ENCODE assay signal across 6 mouse cellular contexts in the genomic region with DNA sequence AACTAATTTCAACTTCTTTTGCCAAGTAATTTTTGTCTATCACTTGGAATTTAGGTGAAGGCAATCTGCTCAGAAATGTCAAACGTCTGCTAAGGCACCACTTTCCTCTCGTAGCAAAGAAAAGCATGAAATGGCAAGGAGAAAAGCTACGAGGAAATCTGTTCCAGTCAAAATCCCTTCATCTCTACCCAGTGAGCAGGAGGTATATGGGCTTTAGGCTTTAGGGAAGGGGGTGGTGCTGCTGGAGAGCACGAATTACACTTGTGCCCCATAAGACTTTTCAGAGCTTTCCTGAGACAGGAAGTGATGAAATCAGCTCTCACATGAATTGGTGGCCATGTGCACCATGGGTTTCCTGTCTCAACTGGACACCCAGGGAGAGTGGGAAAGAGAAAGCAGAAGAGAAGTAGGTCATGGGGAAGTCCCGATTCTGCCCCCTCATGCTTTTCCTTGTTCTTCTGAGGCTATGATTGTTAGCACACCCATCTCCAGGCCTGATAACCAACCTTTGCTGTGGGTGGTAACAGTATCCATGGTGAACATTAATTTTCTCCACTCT.
DNase-seq lines count a peak whose midpoint lies in the region; ATAC-seq and TF ChIP-seq lines count a peak whose summit lies in the region.
"Not testable (repeated sequence)": the region's sequence is repeated elsewhere in the genome, so short reads cannot be mapped to it uniquely, and the experiment has no call there.

No protein-coding gene starts in this region.

- not testable (repeated sequence) for H3K79me2 ChIP-seq in macrophage (ENCODE audit: inconsistent target)

- H3K4me3 ChIP-seq in forebrain, postnatal 0 days (ENCODE audit: low read depth, low read length); liver, embryonic 15.5 days (replicated peaks); macrophage (ENCODE audit: inconsistent target): not testable (repeated sequence)

- not testable (repeated sequence) for H3K9ac ChIP-seq in forebrain, postnatal 0 days; liver, embryonic 15.5 days

- peak; percentile 95 for ATAC-seq in Patski
- peak; percentile 70 for ATAC-seq in forebrain, postnatal 0 days
- peak; percentile 48 to 73 for ATAC-seq in hematopoietic stem cell, adult 5-6 weeks (replicated peaks in 1 of 2; ENCODE audit: insufficient read depth in 1 of 2, low FRiP score in 2 of 2, low TSS enrichment in 1 of 2, low read depth in 1 of 2, poor library complexity in 2 of 2, severe bottlenecking in 2 of 2)
- ATAC-seq in liver, embryonic 15.5 days (ENCODE audit: insufficient read depth): peak; percentile 44; the same call in 1 of the 2 replicates
- peak; percentile 55 for ATAC-seq in monocyte, adult 5-6 weeks (replicated peaks; ENCODE audit: insufficient number of reproducible peaks, low FRiP score, low TSS enrichment, poor library complexity, severe bottlenecking)

- in situ Hi-C loops in Patski (cut with MboI; ENCODE audit: low pct_unique_long_range_greater_than_20kb): not testable (repeated sequence)

- WGBS in forebrain, postnatal 0 days: no CpG with 5 or more reads among the region's 5 CpGs
- no CpG with 5 or more reads among the region's 5 CpGs for WGBS in liver, embryonic 15.5 days (ENCODE audit: insufficient replicate concordance)
- WGBS in macrophage (ENCODE audit: missing documents): no CpG with 5 or more reads among the region's 5 CpGs

- not testable (repeated sequence) for DNase-seq in Patski (ENCODE audit: low read depth, low spot score); forebrain, postnatal 0 days

- not testable (repeated sequence) for TF ChIP-seq CTCF in Patski (IDR thresholded peaks at IDR 0.05); forebrain, postnatal 0 days (IDR thresholded peaks at IDR 0.05; ENCODE audit: low read depth)

- not testable (repeated sequence) for H3K27ac ChIP-seq in forebrain, postnatal 0 days (ENCODE audit: low read depth, low read length); liver, embryonic 15.5 days (replicated peaks)
- peak overlapping the region; percentile 61; the same call in 1 of the 2 replicates for H3K27ac ChIP-seq in macrophage

- not testable (repeated sequence) for H3K36me3 ChIP-seq in forebrain, postnatal 0 days (ENCODE audit: insufficient read depth); liver, embryonic 15.5 days (replicated peaks); macrophage (ENCODE audit: inconsistent target)

- H3K9me3 ChIP-seq in forebrain, postnatal 0 days (ENCODE audit: low read length); liver, embryonic 15.5 days (replicated peaks): not testable (repeated sequence)

- not testable (repeated sequence) for H3K4me1 ChIP-seq in forebrain, postnatal 0 days (ENCODE audit: insufficient read depth); liver, embryonic 15.5 days (replicated peaks)

- CTCF ChIA-PET in Patski (lab: Charles Lee): not testable (repeated sequence)

- not testable (repeated sequence) for H3K27me3 ChIP-seq in Patski; forebrain, postnatal 0 days (ENCODE audit: insufficient read depth, low read length); liver, embryonic 15.5 days

- not testable (repeated sequence) for H3K4me2 ChIP-seq in forebrain, postnatal 0 days (ENCODE audit: low read depth); liver, embryonic 15.5 days

- POLR2A ChIA-PET in Patski (lab: Charles Lee): not testable (repeated sequence)

Comparison
In these comparisons a context has a peak if more than half of its experiments do, and no peak if none do; other contexts are left out.
1. ATAC-seq: peak in every context shown above with its lines; median percentile 95 in Patski; 70 in forebrain, postnatal 0 days; 60 in hematopoietic stem cell, adult 5-6 weeks; 55 in monocyte, adult 5-6 weeks; 44 in liver, embryonic 15.5 days.